Comparison of ENCODE assay signal across 13 mouse cellular contexts in the genomic region with DNA sequence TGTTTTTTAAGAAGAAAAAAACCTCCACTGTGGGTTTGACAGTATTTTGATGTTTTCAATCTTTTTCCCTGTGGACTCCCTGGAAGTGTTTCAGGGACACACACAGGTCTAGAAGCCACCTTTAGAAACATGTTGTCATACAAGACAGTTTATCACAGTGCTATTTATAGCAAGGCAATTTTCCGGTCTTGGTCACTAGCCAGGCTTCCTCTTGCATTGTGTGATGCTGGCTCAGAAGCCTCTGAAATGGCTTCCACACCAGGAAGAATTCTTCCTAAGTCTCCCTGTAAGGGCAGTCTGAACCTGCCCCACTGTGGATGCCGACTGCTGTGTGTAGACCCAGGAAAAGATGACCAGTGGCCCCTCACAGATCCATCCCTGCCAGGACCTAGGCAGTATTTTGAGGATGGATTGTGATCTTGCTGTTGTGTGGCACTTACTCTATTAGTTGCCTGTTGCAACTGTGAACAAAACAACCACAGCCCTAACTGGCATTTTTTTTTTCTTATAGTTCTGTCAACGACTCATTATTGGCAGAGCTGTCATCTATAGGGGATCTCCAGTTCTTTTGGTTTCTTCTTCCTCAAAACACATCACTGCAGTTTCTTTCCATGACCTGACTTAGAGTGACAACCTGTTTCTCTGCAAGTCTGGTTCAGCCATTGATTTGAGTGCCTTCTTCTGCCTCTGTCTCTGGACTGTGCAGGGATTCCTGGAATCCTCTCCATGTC. TPM values are rescaled to one million over a fixed set of nuclear protein-coding genes. Genes with fewer than 3 reads are reported as not detected.
DNase-seq lines count a peak whose midpoint lies in the region; ATAC-seq and TF ChIP-seq lines count a peak whose summit lies in the region.
"Had no signal": no experiment of that assay in that cellular context is flagged by ENCODE, and none has a peak within 500 bp of the region (broad histone marks: within the 10 kb centered on the region; RNA-seq: fewer than 3 reads in every experiment).

No protein-coding gene starts in this region.

- H3K4me3 ChIP-seq in CH12.LX (replicated peaks in 1 of 3; ENCODE audit: low read depth in 2 of 3, low read length in 2 of 3, poor library complexity in 1 of 3) = no peak overlapping the region

- peaks cover 0 to 30% of the 10 kb centered on the region in 2 experiments; a peak in 3 of 4 replicates for H3K4me1 ChIP-seq in CH12.LX (ENCODE audit: control insufficient read depth in 1 of 2, insufficient read depth in 2 of 2)

- no peak for ATAC-seq in activated CD4-positive, CD25-positive, alpha-beta regulatory T cell, adult 4 months

- in situ Hi-C loops in CH12.LX (cut with MboI; ENCODE audit: low pct_ligation_motif_present, low pct_unique_long_range_greater_than_20kb, low sequenced_read_pairs) = loop anchor here (25.0 kb wide), 1 partner anchor 1585 kb away; no protein-coding TSS in a partner anchor

- no peaks in the 10 kb centered on the region for H3K36me3 ChIP-seq in CH12.LX (replicated peaks in 1 of 2; ENCODE audit: control insufficient read depth in 1 of 2, insufficient read depth in 1 of 2, low read length in 1 of 2)

- TF ChIP-seq EP300 in CH12.LX (IDR thresholded peaks at IDR 0.05; ENCODE audit: low read length) = no peak

- peak; percentile 14 to 23 for DNase-seq in cerebellum, postnatal 36 days
- no peak for DNase-seq in cerebellum, adult 18-20 months
- peak; percentile 37 for DNase-seq in CH12.LX (ENCODE audit: extremely low read depth)
- peak; percentile 8 for DNase-seq in gastrocnemius, postnatal 25 days
- DNase-seq in heart, postnatal 36 days = peak; percentile 47 to 60
- no peak for DNase-seq in right cerebral cortex, adult 2 months (ENCODE audit: low spot score in 2 of 2)
- DNase-seq in embryo, embryonic 10.5 days (ENCODE audit: low spot score) = no peak

- no peak for TF ChIP-seq POLR2A in CH12.LX (IDR thresholded peaks at IDR 0.05; ENCODE audit: low read depth, low read length)

- intact Hi-C loops in heart, postnatal 36 days (cut with DNase I) = loop anchor here (10.0 kb wide), 4 partner anchors 62 to 1582 kb away; a partner anchor contains a TSS

- no peak overlapping the region for H3K27ac ChIP-seq in CH12.LX (ENCODE audit: insufficient read depth, low read depth)
- H3K27ac ChIP-seq: stomach, postnatal 0 days had no signal

- no peaks in the 10 kb centered on the region for H3K79me2 ChIP-seq in CH12.LX (replicated peaks; ENCODE audit: control insufficient read depth, extremely low read depth, insufficient read depth, poor library complexity, severe bottlenecking)

- no peak overlapping the region for H3K9ac ChIP-seq in CH12.LX (ENCODE audit: insufficient read depth, low read depth)

- no peak for TF ChIP-seq RAD21 in CH12.LX (IDR thresholded peaks at IDR 0.05; ENCODE audit: low read depth, low read length)

- dilution Hi-C loops in CH12.LX (cut with MboI; ENCODE audit: extremely low pct_ligation_motif_present, extremely low pct_unique_long_range_greater_than_20kb, low sequenced_read_pairs) = no loop called here

- H3K27me3 ChIP-seq in CH12.LX (replicated peaks) = no peaks in the 10 kb centered on the region

- peak overlapping the region; percentile 8; the same call in 1 of the 2 replicates for H3K4me2 ChIP-seq in CH12.LX (ENCODE audit: insufficient read depth, low read depth, poor library complexity, severe bottlenecking)

- TF ChIP-seq CTCF in CH12.LX (conservative IDR thresholded peaks at IDR 0.05 in 1 of 2, IDR thresholded peaks at IDR 0.05 in 1 of 2; ENCODE audit: low read depth in 2 of 2, low read length in 2 of 2) = no peak

- no peaks in the 10 kb centered on the region for H3K9me3 ChIP-seq in CH12.LX (replicated peaks; ENCODE audit: low read length)

TF ChIP-seq in CH12.LX, 34 proteins besides CTCF, POLR2A, EP300 and RAD21:
- TF ChIP-seq MEF2A (IDR thresholded peaks at IDR 0.05; ENCODE audit: borderline replicate concordance, low read depth, low read length) (peak; percentile 92), RCOR1 (conservative IDR thresholded peaks at IDR 0.05; ENCODE audit: low read depth, low read length) (no peak), BHLHE40 (IDR thresholded peaks at IDR 0.05; ENCODE audit: low read depth, low read length) (no peak)

RNA-seq across cellular contexts. Expression of a gene that starts 18.8 kb away (rescaled TPM):
- total RNA-seq in CH12.LX (2012; rRNA removed) (1,633 and 2,083 TPM in 2 replicates), CH12.LX (2014; rRNA removed) (9.4 and 19.7 TPM in 2 replicates)
- polyA plus RNA-seq in CH12.LX (2012; ENCODE audit: insufficient read length, low read depth) = 4.1 and 4.2 TPM in 2 replicates
- total RNA-seq in gastrocnemius, postnatal 25 days (2021) = 10 to 100 TPM; 17.7 to 21.3 TPM
- total RNA-seq in heart, postnatal 36 days (2021) = 10 to 100 TPM; 35.2 to 36.8 TPM
- polyA plus RNA-seq in activated CD4-positive, CD25-positive, alpha-beta regulatory T cell, adult 4 months (2017; shearing (Covaris generic)) = 1 to 10 TPM; 4.0 to 9.2 TPM

RNA-seq across cellular contexts. Expression of a gene that starts 19.1 kb away (rescaled TPM):
- total RNA-seq in CH12.LX (2012; rRNA removed) (2,938 and 2,951 TPM in 2 replicates), CH12.LX (2014; rRNA removed) (50.8 and 66.8 TPM in 2 replicates)
- 383 and 447 TPM in 2 replicates for polyA plus RNA-seq in CH12.LX (2012; ENCODE audit: insufficient read length, low read depth)
- 10 to 100 TPM in 1 of 2 experiments, not detected in 1; 17.0 TPM for total RNA-seq in gastrocnemius, postnatal 25 days (2021)
- total RNA-seq in heart, postnatal 36 days (2021) = 10 to 100 TPM; 27.2 to 33.8 TPM
- 100 to 1,000 TPM; 214 to 439 TPM for polyA plus RNA-seq in activated CD4-positive, CD25-positive, alpha-beta regulatory T cell, adult 4 months (2017; shearing (Covaris generic))

RNA-seq across cellular contexts. Expression of a gene that starts 20.4 kb away (rescaled TPM):
- total RNA-seq in CH12.LX (2012; rRNA removed) = 4,939 and 5,322 TPM in 2 replicates
- 90.5 and 152 TPM in 2 replicates for total RNA-seq in CH12.LX (2014; rRNA removed)
- 6.4 TPM in 1 of 2 replicates, not detected in the other for polyA plus RNA-seq in CH12.LX (2012; ENCODE audit: insufficient read length, low read depth)
- 10 to 100 TPM; 14.1 to 20.2 TPM for total RNA-seq in gastrocnemius, postnatal 25 days (2021)
- 1 to 10 TPM; 4.7 to 7.4 TPM for total RNA-seq in heart, postnatal 36 days (2021)
- 10 to 100 TPM in 1 of 2 experiments, not detected in 1; 15.9 TPM for polyA plus RNA-seq in activated CD4-positive, CD25-positive, alpha-beta regulatory T cell, adult 4 months (2017; shearing (Covaris generic))

RNA-seq across cellular contexts. Expression of a gene that starts 40.8 kb away (rescaled TPM):
- 18.2 and 20.8 TPM in 2 replicates for total RNA-seq in CH12.LX (2012; rRNA removed)
- total RNA-seq in CH12.LX (2014; rRNA removed) = 1.6 TPM in 1 of 2 replicates, not detected in the other
- 0.70 and 12.8 TPM in 2 replicates for polyA plus RNA-seq in CH12.LX (2012; ENCODE audit: insufficient read length, low read depth)
- 10 to 100 TPM; 49.0 to 65.1 TPM for total RNA-seq in gastrocnemius, postnatal 25 days (2021)
- total RNA-seq in heart, postnatal 36 days (2021) = 10 to 100 TPM; 61.3 to 84.6 TPM
- polyA plus RNA-seq in activated CD4-positive, CD25-positive, alpha-beta regulatory T cell, adult 4 months (2017; shearing (Covaris generic)) = 1 to 10 TPM in 1 of 2 experiments, not detected in 1; 6.5 TPM
- polyA plus RNA-seq: embryonic facial prominence, embryonic 14.5 days; gonadal fat pad, adult 2 months; lung, embryonic 16.5 days; stomach, postnatal 0 days had no signal

RNA-seq across cellular contexts. Expression of a gene that starts 42.1 kb away (rescaled TPM):
- total RNA-seq in CH12.LX (2012; rRNA removed) (not detected in 2 replicates), CH12.LX (2014; rRNA removed) (not detected in 2 replicates)
- polyA plus RNA-seq in CH12.LX (2012; ENCODE audit: insufficient read length, low read depth) = 354 and 693 TPM in 2 replicates
- total RNA-seq in gastrocnemius, postnatal 25 days (2021) = 10 to 100 TPM in 1 of 2 experiments, not detected in 1; 24.7 TPM
- not detected for total RNA-seq in heart, postnatal 36 days (2021)
- polyA plus RNA-seq in activated CD4-positive, CD25-positive, alpha-beta regulatory T cell, adult 4 months (2017; shearing (Covaris generic)) = 1 to 10 TPM in 1 of 2 experiments, not detected in 1; 2.4 TPM
- polyA plus RNA-seq: embryonic facial prominence, embryonic 14.5 days; gonadal fat pad, adult 2 months; neural tube, embryonic 14.5 days had no signal

Comparison
In these comparisons a context has a peak if more than half of its experiments do, and no peak if none do; other contexts are left out.
1. DNase-seq: peak in cerebellum, postnatal 36 days (2 of 2), CH12.LX (single experiment), gastrocnemius, postnatal 25 days (single experiment) and heart, postnatal 36 days (2 of 2); none in cerebellum, adult 18-20 months (0 of 2), right cerebral cortex, adult 2 months (0 of 2) and embryo, embryonic 10.5 days (single experiment).
2. RNA of a gene that starts 20.4 kb away (total RNA-seq): 90.5 to 5,322 TPM in CH12.LX; 14.1 to 20.2 TPM in gastrocnemius, postnatal 25 days and 4.7 to 7.4 TPM in heart, postnatal 36 days; every median in the first group is over 4 times any median in the second.